Mouse (Mus musculus) embryo, embryonic 10.5 days (tissue): ENCODE results near the gene Pde8a.

Experiments
- DNase-seq: peaks from one replicate; pipeline ENCODE4 v3.0.0-alpha.2; 2015; ENCODE audit warnings: low spot score

The Pde8a gene

GRCm38 (mm10) chr7:81209979-81210685 lies 3.3 kb upstream of the Pde8a start:
- DNase-seq = no peak

- DNase-seq = peak; percentile 58
Measured at GRCm38 (mm10) chr7:81211760-81212159, 1.6 kb upstream of the Pde8a start.

- peak; percentile 74 for DNase-seq
Measured at GRCm38 (mm10) chr7:81212261-81212681, 1.1 kb upstream of the Pde8a start.

GRCm38 (mm10) chr7:81212697-81213346 lies 574 bp upstream of the Pde8a start:
- peak; percentile 91 for DNase-seq

GRCm38 (mm10) chr7:81214153-81214907 lies 934 bp downstream of the Pde8a start:
- peak; percentile 35 for DNase-seq

- DNase-seq = no peak
Measured at GRCm38 (mm10) chr7:81215950-81216349, 2.6 kb downstream of the Pde8a start.

GRCm38 (mm10) chr7:81219321-81219720 lies 5.9 kb downstream of the Pde8a start:
- DNase-seq = no peak

- no peak for DNase-seq
Measured at GRCm38 (mm10) chr7:81220381-81220780, 7.0 kb downstream of the Pde8a start.

GRCm38 (mm10) chr7:81224260-81224659 lies 10.9 kb downstream of the Pde8a start:
- DNase-seq = no peak

- no peak for DNase-seq
Measured at GRCm38 (mm10) chr7:81230091-81230792, 16.8 kb downstream of the Pde8a start.

GRCm38 (mm10) chr7:81232674-81233073 lies 19.3 kb downstream of the Pde8a start:
- no peak for DNase-seq

GRCm38 (mm10) chr7:81235117-81235516 lies 21.7 kb downstream of the Pde8a start:
- DNase-seq = no peak

- DNase-seq = no peak
Measured at GRCm38 (mm10) chr7:81235600-81236223, 22.3 kb downstream of the Pde8a start.

- DNase-seq = no peak
Measured at GRCm38 (mm10) chr7:81243361-81243760, 30.0 kb downstream of the Pde8a start.

GRCm38 (mm10) chr7:81249854-81250279 lies 36.5 kb downstream of the Pde8a start:
- no peak for DNase-seq

GRCm38 (mm10) chr7:81250601-81251000 lies 37.2 kb downstream of the Pde8a start:
- no peak for DNase-seq

- no peak for DNase-seq
Measured at GRCm38 (mm10) chr7:81251521-81251920, 38.1 kb downstream of the Pde8a start.

GRCm38 (mm10) chr7:81253317-81253716 lies 39.9 kb downstream of the Pde8a start:
- DNase-seq = no peak

GRCm38 (mm10) chr7:81254579-81254978 lies 41.2 kb downstream of the Pde8a start:
- DNase-seq = no peak

GRCm38 (mm10) chr7:81255456-81255855 lies 42.1 kb downstream of the Pde8a start:
- no peak for DNase-seq

- DNase-seq = no peak
Measured at GRCm38 (mm10) chr7:81256773-81257172, 43.4 kb downstream of the Pde8a start.

GRCm38 (mm10) chr7:81261548-81261947 lies 48.2 kb downstream of the Pde8a start:
- DNase-seq = no peak
